Mouse (Mus musculus): ENCODE results near the gene Fgf12.

GRCm38 (mm10) chr16:28614412-28614811 is 138.5 kb downstream of the Fgf12 start:
- TF ChIP-seq CTCF (IDR thresholded peaks at IDR 0.05; ENCODE audit: low read depth): no peak
- no peak for TF ChIP-seq EP300 (IDR thresholded peaks at IDR 0.05; ENCODE audit: low read depth)
